Mouse (Mus musculus) forebrain, embryonic 14.5 days (tissue): ENCODE results near the gene Gm43552. TPM values are rescaled to one million over a fixed set of nuclear protein-coding genes. Genes with fewer than 3 reads are reported as not detected.

Experiments used
- ATAC-seq: fragments of 200-750 bp; cut with Nextera tagmentation; 2 replicates; pipeline ENCODE4 v1.8.0; 2017; ENCODE audit warnings: mild to moderate bottlenecking, moderate library complexity
- DNase-seq: peaks from one replicate; pipeline ENCODE4 v3.0.0-alpha.2; 2015; ENCODE audit warnings: low spot score
- H3K27ac ChIP-seq: fragments of 300-500 bp; sonication (generic); 2 replicates; pipeline ENCODE4 v1.5.1; 2014; ENCODE audit warnings: low read depth, mild to moderate bottlenecking, control low read depth, low read length, moderate library complexity
- H3K27me3 ChIP-seq: fragments of 300-500 bp; sonication (generic); replicated peaks from 2 replicates; pipeline ENCODE4 v1.6.1; 2014; ENCODE audit warnings: low read length, control low read depth, mixed read lengths; ENCODE audit not compliant: control insufficient read depth, insufficient read depth
- H3K36me3 ChIP-seq: fragments of 300-500 bp; sonication (generic); 2 replicates; pipeline ENCODE4 v1.6.1; 2014; ENCODE audit warnings: low read length, control low read depth; ENCODE audit not compliant: control insufficient read depth, insufficient read depth
- H3K4me1 ChIP-seq: fragments of 300-500 bp; sonication (generic); 2 replicates; pipeline ENCODE4 v1.6.1; 2014; ENCODE audit warnings: antibody characterized with exemption, low read length, control low read depth; ENCODE audit not compliant: control insufficient read depth, insufficient read depth
- H3K4me2 ChIP-seq: fragments of 300-500 bp; sonication (generic); 2 replicates; pipeline ENCODE4 v1.6.1; 2014; ENCODE audit warnings: mild to moderate bottlenecking, control low read depth, low read length
- H3K4me3 ChIP-seq: fragments of 300-500 bp; sonication (generic); 2 replicates; pipeline ENCODE4 v1.5.1; 2014; ENCODE audit warnings: low read depth, low read length, control low read depth
- H3K9ac ChIP-seq: fragments of 300-500 bp; sonication (generic); 2 replicates; pipeline ENCODE4 v1.6.1; 2014; ENCODE audit warnings: mild to moderate bottlenecking, low read length, control low read depth, moderate library complexity
- H3K9me3 ChIP-seq: fragments of 300-500 bp; sonication (generic); replicated peaks from 2 replicates; pipeline ENCODE4 v1.6.1; 2016; ENCODE audit warnings: low read length, control low read depth, mixed read lengths; ENCODE audit not compliant: control insufficient read depth
- WGBS: fragments of 180-500 bp; shearing (Covaris S2); extraction: QIAGEN DNeasy Blood & Tissue Kit; methylation state at CpG from one replicate; pipeline ENCODE4 v1.1.7; 2014; 5-methylcytosine and 5-hydroxymethylcytosine counted together
- polyA plus RNA-seq: library from polyadenylated mRNA; unstranded; fragments of >200 nt; fragmentation: Nextera tagmentation; extraction: Ambion mirVana; gene quantifications from 2 replicates; pipeline ENCODE4 v1.2.1, GENCODE M21; 2014

Gene Gm43552
- polyA plus RNA-seq, 1 experiment from 2014 or later: not detected

GRCm38 (mm10) chr5:65435363-65435805 is 57.2 kb downstream of the Gm43552 start:
- ATAC-seq: no peak; the same call in 1 of the 2 replicates
- H3K4me1 ChIP-seq: peaks cover 4% of the 10 kb centered on the region
- no peaks in the 10 kb centered on the region for H3K36me3 ChIP-seq
- no peak for DNase-seq
- H3K27me3 ChIP-seq: no peaks in the 10 kb centered on the region
- H3K4me3 ChIP-seq: peak overlapping the region; percentile 72
- peak overlapping the region; percentile 63 for H3K4me2 ChIP-seq
- no peaks in the 10 kb centered on the region for H3K9me3 ChIP-seq
- under 1% methylated on average over 41 of the region's 47 CpGs for WGBS
- peak overlapping the region; percentile 70 for H3K27ac ChIP-seq
- peak overlapping the region; percentile 77 for H3K9ac ChIP-seq

GRCm38 (mm10) chr5:65434471-65435362 is 57.9 kb downstream of the Gm43552 start:
- Histone ChIP-seq H3K9me3 (no peaks in the 10 kb centered on the region), H3K27me3 (no peaks in the 10 kb centered on the region), H3K4me1 (peaks cover 4% of the 10 kb centered on the region), H3K4me2 (peak overlapping the region; percentile 63), H3K27ac (peak overlapping the region; percentile 70), H3K36me3 (no peaks in the 10 kb centered on the region), H3K9ac (peak overlapping the region; percentile 77), H3K4me3 (peak overlapping the region; percentile 72)
- ATAC-seq (peak; percentile 8; the same call in 1 of the 2 replicates), DNase-seq (peak; percentile 47)
- 3% methylated on average over 15 of the region's 15 CpGs for WGBS

GRCm38 (mm10) chr5:65429441-65429840 is 63.2 kb downstream of the Gm43552 start:
- Histone ChIP-seq H3K9ac (no peak overlapping the region), H3K4me2 (no peak overlapping the region), H3K4me3 (no peak overlapping the region), H3K36me3 (peaks cover 28% of the 10 kb centered on the region), H3K27me3 (no peaks in the 10 kb centered on the region), H3K4me1 (peaks cover 4% of the 10 kb centered on the region), H3K27ac (no peak overlapping the region), H3K9me3 (no peaks in the 10 kb centered on the region)
- ATAC-seq (no peak), DNase-seq (no peak)
- 94% methylated on average over 5 of the region's 5 CpGs for WGBS

- 27% methylated on average over 4 of the region's 4 CpGs for WGBS
- Histone ChIP-seq H3K36me3 (peaks cover 38% of the 10 kb centered on the region), H3K4me1 (no peaks in the 10 kb centered on the region), H3K4me3 (no peak overlapping the region), H3K4me2 (no peak overlapping the region), H3K9me3 (no peaks in the 10 kb centered on the region), H3K27ac (no peak overlapping the region), H3K27me3 (no peaks in the 10 kb centered on the region), H3K9ac (no peak overlapping the region)
- DNase-seq (no peak), ATAC-seq (no peak)
Measured at GRCm38 (mm10) chr5:65428321-65428720, 64.3 kb downstream of the Gm43552 start.

GRCm38 (mm10) chr5:65425251-65425650 is 67.4 kb downstream of the Gm43552 start:
- no peaks in the 10 kb centered on the region for H3K27me3 ChIP-seq
- H3K4me1 ChIP-seq: no peaks in the 10 kb centered on the region
- H3K9ac ChIP-seq: no peak overlapping the region
- no peak overlapping the region for H3K4me3 ChIP-seq
- H3K36me3 ChIP-seq: peaks cover 68% of the 10 kb centered on the region
- no peaks in the 10 kb centered on the region for H3K9me3 ChIP-seq
- H3K4me2 ChIP-seq: no peak overlapping the region
- H3K27ac ChIP-seq: no peak overlapping the region
- DNase-seq (no peak), ATAC-seq (no peak)
- WGBS: 91% methylated on average over 5 of the region's 5 CpGs

GRCm38 (mm10) chr5:65424215-65424614 is 68.4 kb downstream of the Gm43552 start:
- H3K27me3 ChIP-seq: no peaks in the 10 kb centered on the region
- no peak overlapping the region for H3K9ac ChIP-seq
- 90% methylated on average over 6 of the region's 6 CpGs for WGBS
- H3K4me3 ChIP-seq: no peak overlapping the region
- no peaks in the 10 kb centered on the region for H3K4me1 ChIP-seq
- no peak overlapping the region for H3K27ac ChIP-seq
- H3K9me3 ChIP-seq: no peaks in the 10 kb centered on the region
- H3K4me2 ChIP-seq: no peak overlapping the region
- peaks cover 75% of the 10 kb centered on the region for H3K36me3 ChIP-seq
- no peak for DNase-seq
- no peak for ATAC-seq

GRCm38 (mm10) chr5:65422803-65423202 is 69.8 kb downstream of the Gm43552 start:
- Histone ChIP-seq H3K27ac (no peak overlapping the region), H3K4me3 (no peak overlapping the region), H3K4me1 (no peaks in the 10 kb centered on the region), H3K4me2 (no peak overlapping the region), H3K36me3 (peaks cover 80% of the 10 kb centered on the region), H3K27me3 (no peaks in the 10 kb centered on the region), H3K9me3 (no peaks in the 10 kb centered on the region), H3K9ac (no peak overlapping the region)
- 94% methylated on average over 8 of the region's 8 CpGs for WGBS
- ATAC-seq (no peak), DNase-seq (no peak)

GRCm38 (mm10) chr5:65420822-65421221 is 71.8 kb downstream of the Gm43552 start:
- Histone ChIP-seq H3K4me1 (no peaks in the 10 kb centered on the region), H3K9ac (no peak overlapping the region), H3K4me3 (no peak overlapping the region), H3K4me2 (no peak overlapping the region), H3K27ac (no peak overlapping the region), H3K9me3 (no peaks in the 10 kb centered on the region), H3K27me3 (no peaks in the 10 kb centered on the region), H3K36me3 (peaks cover 78% of the 10 kb centered on the region)
- no peak for DNase-seq
- WGBS: 71% methylated on average over 6 of the region's 6 CpGs
- no peak for ATAC-seq

- DNase-seq (no peak), ATAC-seq (no peak)
- WGBS: 63% methylated on average over 10 of the region's 10 CpGs
- Histone ChIP-seq H3K4me1 (no peaks in the 10 kb centered on the region), H3K27ac (no peak overlapping the region), H3K4me2 (no peak overlapping the region), H3K4me3 (no peak overlapping the region), H3K27me3 (no peaks in the 10 kb centered on the region), H3K9ac (no peak overlapping the region), H3K9me3 (no peaks in the 10 kb centered on the region), H3K36me3 (peaks cover 76% of the 10 kb centered on the region)
Measured at GRCm38 (mm10) chr5:65419136-65419535, 73.5 kb downstream of the Gm43552 start.
